Mouse (Mus musculus) hindbrain, embryonic 11.5 days (tissue): ENCODE data around the gene Pex13. TPM values are rescaled to one million over a fixed set of nuclear protein-coding genes. Genes with fewer than 3 reads are reported as not detected.

Experiments used
- ATAC-seq: fragments of 200-750 bp; cut with Nextera tagmentation; 2 replicates; pipeline ENCODE4 v1.8.0; 2017; ENCODE audit warnings: mild to moderate bottlenecking, moderate TSS enrichment, moderate library complexity; ENCODE audit not compliant: low FRiP score
- DNase-seq: peaks from one replicate; pipeline ENCODE4 v3.0.0-alpha.2; 2015; ENCODE audit warnings: low spot score
- H3K27ac ChIP-seq: fragments of 300-500 bp; sonication (generic); 2 replicates; pipeline ENCODE4 v1.5.1; 2014; ENCODE audit warnings: mild to moderate bottlenecking, low read depth, low read length
- H3K27me3 ChIP-seq: fragments of 300-500 bp; sonication (generic); 2 replicates; pipeline ENCODE4 v1.6.1; 2014; ENCODE audit warnings: mild to moderate bottlenecking, low read length, moderate library complexity, mixed read lengths; ENCODE audit not compliant: control insufficient read depth, insufficient read depth
- H3K36me3 ChIP-seq: fragments of 300-500 bp; sonication (generic); 2 replicates; pipeline ENCODE4 v1.6.1; 2014; ENCODE audit warnings: mild to moderate bottlenecking, low read length, moderate library complexity, mixed read lengths; ENCODE audit not compliant: control insufficient read depth, insufficient read depth
- H3K4me1 ChIP-seq: fragments of 300-500 bp; sonication (generic); replicated peaks from 2 replicates; pipeline ENCODE4 v1.6.1; 2014; ENCODE audit warnings: low read length, mixed read lengths; ENCODE audit not compliant: control insufficient read depth, insufficient read depth
- H3K4me2 ChIP-seq: fragments of 300-500 bp; sonication (generic); replicated peaks from 2 replicates; pipeline ENCODE4 v1.6.1; 2014; ENCODE audit warnings: mild to moderate bottlenecking, low read depth, low read length
- H3K4me3 ChIP-seq: fragments of 300-500 bp; sonication (generic); 2 replicates; pipeline ENCODE4 v1.5.1; 2014; ENCODE audit warnings: low read depth, low read length
- H3K9ac ChIP-seq: fragments of 300-500 bp; sonication (generic); 2 replicates; pipeline ENCODE4 v1.6.1; 2014; ENCODE audit warnings: low read depth, low read length
- H3K9me3 ChIP-seq: fragments of 300-500 bp; sonication (generic); 2 replicates; pipeline ENCODE4 v1.6.1; 2016; ENCODE audit warnings: low read length; ENCODE audit not compliant: control insufficient read depth
- WGBS: fragments of 180-500 bp; shearing (Covaris S2); extraction: QIAGEN DNeasy Blood & Tissue Kit; methylation state at CpG from one replicate; pipeline ENCODE4 v1.1.7; 2014; 5-methylcytosine and 5-hydroxymethylcytosine counted together
- polyA plus RNA-seq: library from polyadenylated mRNA; unstranded; fragments of >200 nt; fragmentation: Nextera tagmentation; extraction: Ambion mirVana; gene quantifications from 2 replicates; pipeline ENCODE4 v1.2.1, GENCODE M21; 2014

Gene Pex13
- polyA plus RNA-seq, 1 experiment from 2014 or later, result 49.6 TPM

DNA sequence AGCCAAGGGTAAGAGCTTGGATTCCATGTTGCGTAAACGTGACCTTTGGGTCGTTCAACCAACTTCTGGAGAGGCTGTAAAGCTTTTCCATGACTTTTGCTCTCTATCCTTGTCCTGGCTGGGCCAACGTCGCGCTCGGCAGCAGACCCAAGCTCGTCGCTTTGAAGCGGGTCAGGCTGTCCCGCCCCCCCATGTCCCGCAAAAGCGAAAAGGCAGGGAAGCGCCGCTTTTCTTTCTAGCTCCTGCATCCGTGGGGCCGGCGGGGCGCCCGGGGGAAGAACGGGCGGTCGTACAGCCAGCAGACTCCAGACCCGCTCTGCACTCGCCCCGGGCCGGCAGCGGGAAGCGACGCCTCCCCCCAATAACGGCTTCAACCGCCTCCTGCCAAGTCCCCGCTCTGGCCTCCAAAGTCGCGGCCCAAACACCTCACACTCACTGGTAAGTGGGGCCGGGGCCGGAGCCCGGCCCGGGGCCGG is 410 bp downstream of the Pex13 start, which contains the start of gene Pus10:
Pus10 (plus strand) TSS at position 364 of the 476 bp plus-strand sequence.
- Histone ChIP-seq H3K9me3 (no peaks in the 10 kb centered on the region), H3K4me1 (no peaks in the 10 kb centered on the region), H3K4me2 (peak within 1 kb of the TSS; percentile 63), H3K27ac (peak within 1 kb of the TSS; percentile 74), H3K4me3 (peak within 1 kb of the TSS; percentile 69), H3K36me3 (no peaks in the 10 kb centered on the region), H3K27me3 (no peaks in the 10 kb centered on the region), H3K9ac (peak within 1 kb of the TSS; percentile 73)
- DNase-seq (no peak), ATAC-seq (peak; percentile 79)
- WGBS, result 1% methylated on average over 30 of the region's 40 CpGs

DNA sequence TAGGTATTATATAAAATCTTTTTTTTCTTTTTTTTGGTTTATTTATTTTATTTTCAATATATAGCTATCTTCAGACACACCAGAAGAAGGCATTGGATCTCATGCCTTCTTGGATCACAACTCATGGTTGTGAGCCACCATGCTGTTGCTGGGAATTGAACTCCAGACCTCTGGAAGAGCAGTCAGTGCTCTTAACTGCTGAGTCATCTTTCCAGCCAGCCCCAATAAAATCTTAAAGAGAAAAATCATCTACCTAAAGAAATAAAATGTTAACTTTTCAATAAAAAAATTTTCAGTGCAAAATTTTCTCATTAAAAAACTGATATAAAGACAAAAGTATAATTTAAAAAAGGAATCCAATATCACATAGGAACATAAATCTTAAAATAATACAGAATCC is 1.5 kb downstream of the Pex13 start:
- no peak for ATAC-seq
- DNase-seq, result no peak
- no peaks in the 10 kb centered on the region for H3K36me3 ChIP-seq
- no peak overlapping the region for H3K27ac ChIP-seq
- no peak overlapping the region for H3K9ac ChIP-seq
- no peak overlapping the region for H3K4me3 ChIP-seq
- no peaks in the 10 kb centered on the region for H3K9me3 ChIP-seq
- H3K4me2 ChIP-seq, result no peak overlapping the region
- no peaks in the 10 kb centered on the region for H3K4me1 ChIP-seq
- H3K27me3 ChIP-seq, result no peaks in the 10 kb centered on the region

DNA sequence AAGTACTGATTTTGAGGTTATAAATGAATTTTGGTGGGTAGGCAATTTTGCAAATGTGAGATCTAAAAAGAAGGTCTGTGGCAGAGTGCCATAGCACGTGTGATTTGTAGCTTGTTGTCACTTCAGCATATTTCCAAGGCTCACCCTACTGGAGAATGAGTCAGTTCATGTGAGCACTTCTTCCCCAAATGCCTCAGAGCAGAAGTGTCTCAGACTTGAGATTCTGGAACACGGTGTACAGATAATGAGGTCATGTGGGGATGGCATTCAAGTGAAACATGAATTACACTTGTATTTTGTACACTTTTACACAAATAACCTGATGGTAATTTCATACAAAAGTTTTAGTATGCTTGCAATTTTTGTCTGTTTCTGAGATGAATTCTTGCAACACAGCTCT is 8.0 kb downstream of the Pex13 start:
- 87% methylated on average over 2 of the region's 2 CpGs for WGBS
- DNase-seq (no peak), ATAC-seq (no peak)
- Histone ChIP-seq H3K27me3 (no peaks in the 10 kb centered on the region), H3K4me2 (no peak overlapping the region), H3K27ac (no peak overlapping the region), H3K36me3 (no peaks in the 10 kb centered on the region), H3K4me3 (no peak overlapping the region), H3K4me1 (no peaks in the 10 kb centered on the region), H3K9ac (no peak overlapping the region), H3K9me3 (no peaks in the 10 kb centered on the region)

- Histone ChIP-seq H3K4me1 (no peaks in the 10 kb centered on the region), H3K36me3 (no peaks in the 10 kb centered on the region), H3K9me3 (no peaks in the 10 kb centered on the region), H3K9ac (no peak overlapping the region), H3K4me3 (no peak overlapping the region), H3K4me2 (no peak overlapping the region), H3K27me3 (no peaks in the 10 kb centered on the region), H3K27ac (no peak overlapping the region)
- 65% methylated on average over 3 of the region's 3 CpGs for WGBS
- DNase-seq (no peak), ATAC-seq (no peak)
Measured at GRCm38 (mm10) chr11:23653666-23654065, 12.1 kb downstream of the Pex13 start.

- Histone ChIP-seq H3K27me3 (no peaks in the 10 kb centered on the region), H3K36me3 (no peaks in the 10 kb centered on the region), H3K9ac (no peak overlapping the region), H3K4me3 (no peak overlapping the region), H3K27ac (no peak overlapping the region), H3K4me1 (no peaks in the 10 kb centered on the region), H3K9me3 (no peaks in the 10 kb centered on the region), H3K4me2 (no peak overlapping the region)
- WGBS, result 97% methylated on average over 3 of the region's 3 CpGs
- DNase-seq (no peak), ATAC-seq (no peak)
Measured at GRCm38 (mm10) chr11:23647835-23648234, 17.9 kb downstream of the Pex13 start.

DNA sequence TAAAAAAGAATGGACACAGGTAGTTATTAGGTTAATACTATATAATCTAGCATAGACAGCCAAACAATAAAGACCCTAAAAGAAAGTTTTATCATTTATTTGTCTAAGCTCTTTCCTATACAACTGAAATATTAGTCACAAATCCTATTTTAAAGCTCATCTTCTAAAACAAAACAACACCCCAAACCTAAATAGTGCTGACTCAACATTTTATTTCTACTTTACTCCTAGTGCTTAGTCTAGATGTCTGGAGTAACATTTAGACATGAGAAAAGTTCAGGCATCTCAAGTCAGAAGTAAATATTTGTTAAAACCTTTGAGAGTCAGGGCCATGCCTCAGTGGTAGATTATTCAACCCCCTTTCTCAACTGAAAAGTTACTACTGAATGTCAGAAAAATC is 18.3 kb downstream of the Pex13 start:
- Histone ChIP-seq H3K4me1 (no peaks in the 10 kb centered on the region), H3K27me3 (no peaks in the 10 kb centered on the region), H3K4me2 (no peak overlapping the region), H3K9me3 (no peaks in the 10 kb centered on the region), H3K27ac (no peak overlapping the region), H3K36me3 (no peaks in the 10 kb centered on the region), H3K9ac (no peak overlapping the region), H3K4me3 (no peak overlapping the region)
- DNase-seq, result no peak
- ATAC-seq, result no peak

GRCm38 (mm10) chr11:23634573-23634972 is 31.2 kb downstream of the Pex13 start:
- H3K9ac ChIP-seq, result no peak overlapping the region
- no peaks in the 10 kb centered on the region for H3K36me3 ChIP-seq
- no peak overlapping the region for H3K4me2 ChIP-seq
- ATAC-seq (no peak), DNase-seq (no peak)
- H3K9me3 ChIP-seq, result no peaks in the 10 kb centered on the region
- 73% methylated on average over 8 of the region's 8 CpGs for WGBS
- H3K4me3 ChIP-seq, result no peak overlapping the region
- no peak overlapping the region for H3K27ac ChIP-seq
- H3K27me3 ChIP-seq, result no peaks in the 10 kb centered on the region
- no peaks in the 10 kb centered on the region for H3K4me1 ChIP-seq

DNA sequence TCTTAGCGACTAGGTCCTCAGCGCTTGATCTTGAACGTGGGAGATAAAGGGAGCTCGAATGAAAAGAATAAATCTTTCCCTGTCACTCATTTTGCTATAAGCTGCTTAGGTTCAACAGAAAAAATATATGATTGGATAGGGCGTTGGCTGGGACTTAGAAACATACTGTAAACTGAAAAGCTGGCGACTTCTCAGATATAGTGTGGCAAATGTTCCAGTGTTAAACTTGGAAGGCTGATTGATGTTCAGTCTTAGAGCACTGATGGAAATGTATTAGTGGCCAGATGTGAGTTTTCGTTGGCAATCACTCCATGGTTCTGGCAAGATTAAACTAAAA is 31.9 kb downstream of the Pex13 start:
- no peaks in the 10 kb centered on the region for H3K36me3 ChIP-seq
- H3K9me3 ChIP-seq, result no peaks in the 10 kb centered on the region
- ATAC-seq, result no peak
- H3K4me3 ChIP-seq, result peak overlapping the region; percentile 85
- H3K4me1 ChIP-seq, result no peaks in the 10 kb centered on the region
- no peaks in the 10 kb centered on the region for H3K27me3 ChIP-seq
- DNase-seq, result no peak
- 17% methylated on average over 7 of the region's 7 CpGs for WGBS
- no peak overlapping the region for H3K9ac ChIP-seq
- no peak overlapping the region; the same call in 1 of the 2 replicates for H3K27ac ChIP-seq
- peak overlapping the region; percentile 24 for H3K4me2 ChIP-seq

DNA sequence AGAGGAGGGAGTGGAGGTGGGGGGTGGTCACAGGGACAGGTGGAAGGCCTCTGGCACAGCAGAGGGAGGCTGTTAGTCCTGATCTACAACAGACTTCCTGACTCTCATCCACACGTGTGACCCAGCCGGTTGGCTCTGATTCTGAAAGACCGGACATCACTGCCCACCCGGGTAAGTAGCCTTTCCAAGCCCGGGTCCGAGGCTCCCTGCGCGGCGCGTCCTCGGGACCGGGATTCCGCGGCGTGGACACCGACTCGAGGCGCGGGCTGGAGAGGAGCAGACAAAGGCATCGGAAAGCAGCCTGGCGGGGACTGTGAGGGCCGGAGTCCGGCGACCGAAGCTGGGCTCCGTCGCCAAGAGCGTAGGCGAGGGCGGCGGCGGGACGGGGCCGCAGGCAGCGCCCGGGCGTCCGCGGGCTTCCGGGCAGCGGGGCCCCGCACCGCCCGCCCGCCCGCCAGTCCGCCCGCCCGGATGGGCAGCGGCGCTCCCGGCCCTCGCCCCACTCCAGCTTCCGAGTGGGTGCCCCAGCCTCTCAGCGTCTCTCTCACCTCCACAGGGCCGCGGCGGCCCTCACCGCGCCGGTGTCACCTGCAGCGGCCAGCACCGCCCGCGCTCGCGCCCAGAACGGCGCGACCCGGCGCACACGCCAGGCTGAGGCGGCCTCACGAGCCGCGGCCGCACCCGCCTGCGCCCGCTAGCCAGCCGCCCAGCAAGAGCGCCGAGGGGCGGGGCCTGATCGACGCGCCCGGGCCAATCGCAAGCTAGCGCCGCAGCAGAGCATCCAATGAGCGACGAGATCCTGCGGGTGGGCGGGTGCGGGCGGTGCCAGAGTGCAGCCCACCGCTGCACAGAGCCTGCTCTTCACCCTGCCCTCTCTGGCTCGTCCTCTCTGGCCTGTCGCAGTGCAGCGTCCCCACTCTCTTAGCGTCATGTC is 32.5 kb downstream of the Pex13 start, which contains the start of gene 0610010F05Rik:
0610010F05Rik (minus strand) TSS at position 695 of the 934 bp plus-strand sequence.
- Histone ChIP-seq H3K4me2 (peak within 1 kb of the TSS; percentile 54), H3K9me3 (no peaks in the 10 kb centered on the region), H3K4me3 (peak within 1 kb of the TSS; percentile 85), H3K27ac (peak within 1 kb of the TSS; percentile 93), H3K4me1 (no peaks in the 10 kb centered on the region), H3K27me3 (no peaks in the 10 kb centered on the region), H3K9ac (peak within 1 kb of the TSS; percentile 95), H3K36me3 (no peaks in the 10 kb centered on the region)
- ATAC-seq, result peak; percentile 100
- WGBS, result under 1% methylated on average over 75 of the region's 103 CpGs
- DNase-seq, result peak; percentile 96
